Mouse (Mus musculus) erythroblast, embryonic 14.5 days (primary cell): ENCODE data around the gene Tub.

Experiments used
- GATA1 ChIP-seq: IDR thresholded peaks from 2 replicates; pipeline ENCODE4 v1.6.1; 2012; ENCODE audit warnings: low read length, inconsistent platforms, mixed read lengths
- TAL1 ChIP-seq: IDR thresholded peaks from 3 replicates; pipeline ENCODE4 v1.6.1; 2012; ENCODE audit warnings: low read length, inconsistent platforms, mixed read lengths

DNA sequence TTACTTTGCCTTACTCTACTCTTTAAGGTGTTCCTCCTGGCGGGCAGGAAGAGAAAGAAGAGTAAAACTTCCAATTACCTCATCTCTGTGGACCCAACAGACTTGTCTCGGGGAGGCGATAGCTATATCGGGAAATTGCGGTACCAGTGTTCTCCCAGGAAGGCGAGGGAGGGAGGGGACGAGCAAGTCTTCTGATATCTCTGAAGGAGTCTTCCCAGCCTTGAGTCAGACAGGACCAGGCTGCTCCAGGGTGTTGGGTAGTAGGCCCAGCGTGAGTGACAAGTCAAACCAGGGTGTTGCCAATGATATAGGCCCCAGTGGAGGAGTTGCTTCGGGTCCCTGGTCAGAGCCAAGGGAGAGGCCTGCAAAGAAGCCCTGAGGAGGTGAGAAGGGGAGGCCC is 76.8 kb downstream of the Tub start:
- TF ChIP-seq GATA1 (no peak), TAL1 (no peak)
